Mouse (Mus musculus): ENCODE results near the gene Arhgdib. TPM values are rescaled to one million over a fixed set of nuclear protein-coding genes. Genes with fewer than 3 reads are reported as not detected.
"Not testable (repeated sequence)": the region's sequence is repeated elsewhere in the genome, so short reads cannot be mapped to it uniquely, and the experiment has no call there.

Arhgdib gene
- polyA plus RNA-seq, 1 experiment from 2014 or later, result 12.7 TPM

DNA sequence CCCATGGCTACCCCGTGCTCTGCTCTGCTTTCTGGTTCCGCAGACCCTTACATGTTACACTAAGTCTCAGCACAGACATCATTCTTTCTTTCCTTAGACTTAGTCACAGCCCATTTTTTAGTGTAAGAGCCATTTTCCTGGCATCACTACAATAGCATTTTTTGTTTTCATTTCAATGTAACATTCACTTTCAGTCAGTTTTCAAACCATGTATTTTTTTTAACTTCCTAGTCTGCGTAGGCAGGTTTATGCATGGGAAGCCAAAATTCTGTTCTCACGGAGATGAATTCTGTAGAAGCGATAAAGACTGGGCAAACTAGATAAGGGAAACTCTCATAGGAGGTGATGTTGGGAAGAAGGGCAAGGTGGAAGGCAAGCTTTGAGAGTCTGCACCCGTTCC lies 52.1 kb downstream of the Arhgdib start:
- no peaks in the 10 kb centered on the region for H3K9me3 ChIP-seq (replicated peaks; ENCODE audit: control insufficient read depth, low read length, poor library complexity, severe bottlenecking)
- WGBS, result 92% methylated on average over 6 of the region's 6 CpGs
- no peak overlapping the region for H3K4me2 ChIP-seq (ENCODE audit: low read length)
- no peak overlapping the region for H3K4me3 ChIP-seq (ENCODE audit: low read depth, low read length)
- no peak overlapping the region for H3K27ac ChIP-seq (ENCODE audit: low read length)
- no peaks in the 10 kb centered on the region for H3K36me3 ChIP-seq (ENCODE audit: control insufficient read depth, insufficient read depth, low read length)
- H3K4me1 ChIP-seq (ENCODE audit: control insufficient read depth, insufficient read depth, low read length), result no peaks in the 10 kb centered on the region
- no peak for ATAC-seq
- no peak overlapping the region for H3K9ac ChIP-seq (ENCODE audit: low read depth, low read length)
- H3K27me3 ChIP-seq (ENCODE audit: control insufficient read depth, insufficient read depth, low read depth, low read length), result no peaks in the 10 kb centered on the region

DNA sequence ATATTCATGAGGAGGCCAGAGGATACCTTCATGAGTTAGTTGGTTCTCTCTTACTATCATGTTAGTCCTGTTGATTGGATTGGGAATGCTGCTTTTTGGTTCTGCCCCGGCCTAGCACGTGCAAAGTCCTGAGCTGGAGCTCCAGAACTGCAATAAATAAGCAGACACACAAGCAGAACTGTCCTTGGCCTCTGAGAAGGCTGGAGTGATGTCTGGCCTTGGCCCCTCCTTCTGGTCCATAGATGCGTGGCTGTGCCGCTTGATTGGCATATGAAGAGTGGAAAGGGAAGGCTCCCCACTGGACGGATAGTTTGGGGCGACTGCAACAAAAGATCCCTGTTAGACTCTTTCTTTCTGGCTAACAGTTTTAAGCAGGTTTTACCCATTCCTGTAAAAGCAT lies 52.6 kb downstream of the Arhgdib start:
- no peak overlapping the region for H3K27ac ChIP-seq (ENCODE audit: low read length)
- no peaks in the 10 kb centered on the region for H3K9me3 ChIP-seq (replicated peaks; ENCODE audit: control insufficient read depth, low read length, poor library complexity, severe bottlenecking)
- H3K4me1 ChIP-seq (ENCODE audit: control insufficient read depth, insufficient read depth, low read length), result no peaks in the 10 kb centered on the region
- ATAC-seq, result no peak
- H3K4me2 ChIP-seq (ENCODE audit: low read length), result no peak overlapping the region
- 87% methylated on average over 6 of the region's 6 CpGs for WGBS
- no peak overlapping the region for H3K9ac ChIP-seq (ENCODE audit: low read depth, low read length)
- no peak overlapping the region for H3K4me3 ChIP-seq (ENCODE audit: low read depth, low read length)
- H3K27me3 ChIP-seq (ENCODE audit: control insufficient read depth, insufficient read depth, low read depth, low read length), result no peaks in the 10 kb centered on the region
- H3K36me3 ChIP-seq (ENCODE audit: control insufficient read depth, insufficient read depth, low read length), result no peaks in the 10 kb centered on the region

DNA sequence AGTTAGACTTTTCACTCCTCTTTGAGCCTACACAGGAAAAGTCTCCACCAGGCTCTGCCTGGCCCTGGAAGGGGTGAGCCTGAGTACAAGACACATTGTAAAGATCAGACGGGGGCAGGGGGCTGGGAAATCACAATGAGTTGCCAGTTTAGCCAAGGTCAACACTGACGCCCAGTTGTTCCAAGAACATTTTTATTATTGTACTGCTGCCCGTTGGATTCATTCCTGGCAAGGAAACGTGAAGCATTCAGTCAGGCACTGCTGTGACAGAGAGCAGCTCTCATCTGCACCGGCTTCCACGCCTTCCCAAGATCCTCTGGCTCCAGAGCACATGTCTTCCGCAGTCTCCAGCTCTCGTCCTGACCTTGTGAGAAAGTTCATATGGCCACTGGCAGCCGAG lies 53.8 kb downstream of the Arhgdib start:
- no peaks in the 10 kb centered on the region for H3K27me3 ChIP-seq (ENCODE audit: control insufficient read depth, insufficient read depth, low read depth, low read length)
- no peak for ATAC-seq
- 78% methylated on average over 9 of the region's 9 CpGs for WGBS

DNA sequence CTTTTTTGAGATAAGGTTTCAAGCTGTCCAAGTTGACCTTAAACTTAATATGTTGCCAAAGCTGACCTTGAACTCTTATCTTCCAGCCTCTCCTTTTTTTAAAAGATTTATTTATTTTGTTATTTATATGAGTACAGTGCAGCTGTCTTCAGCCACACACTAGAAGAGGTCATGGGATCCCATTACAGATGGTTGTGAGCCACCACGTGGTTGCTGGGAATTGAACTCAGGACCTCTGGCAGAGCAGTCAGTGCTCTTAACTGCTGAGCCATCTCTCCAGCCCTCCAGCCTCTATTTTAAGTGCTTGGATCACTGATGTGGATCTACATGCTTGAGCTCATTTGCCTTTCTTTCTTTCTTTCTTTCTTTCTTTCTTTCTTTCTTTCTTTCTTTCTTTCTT lies 56.9 kb downstream of the Arhgdib start:
- not testable (repeated sequence) for H3K9me3 ChIP-seq (replicated peaks; ENCODE audit: control insufficient read depth, low read length, poor library complexity, severe bottlenecking); H3K4me2 ChIP-seq (ENCODE audit: low read length); H3K27me3 ChIP-seq (ENCODE audit: control insufficient read depth, insufficient read depth, low read depth, low read length); H3K4me3 ChIP-seq (ENCODE audit: low read depth, low read length); H3K4me1 ChIP-seq (ENCODE audit: control insufficient read depth, insufficient read depth, low read length); H3K9ac ChIP-seq (ENCODE audit: low read depth, low read length); H3K36me3 ChIP-seq (ENCODE audit: control insufficient read depth, insufficient read depth, low read length); H3K27ac ChIP-seq (ENCODE audit: low read length); ATAC-seq
- WGBS, result 46% methylated on average over 1 of the region's 1 CpGs

More for the DNA sequence above, 53.8 kb downstream of the Arhgdib start:
- Histone ChIP-seq H3K36me3 (ENCODE audit: control insufficient read depth, insufficient read depth, low read length) (no peaks in the 10 kb centered on the region), H3K9me3 (replicated peaks; ENCODE audit: control insufficient read depth, low read length, poor library complexity, severe bottlenecking) (no peaks in the 10 kb centered on the region), H3K4me2 (ENCODE audit: low read length) (no peak overlapping the region), H3K27ac (ENCODE audit: low read length) (no peak overlapping the region), H3K4me1 (ENCODE audit: control insufficient read depth, insufficient read depth, low read length) (no peaks in the 10 kb centered on the region), H3K9ac (ENCODE audit: low read depth, low read length) (no peak overlapping the region), H3K4me3 (ENCODE audit: low read depth, low read length) (no peak overlapping the region)

DNA sequence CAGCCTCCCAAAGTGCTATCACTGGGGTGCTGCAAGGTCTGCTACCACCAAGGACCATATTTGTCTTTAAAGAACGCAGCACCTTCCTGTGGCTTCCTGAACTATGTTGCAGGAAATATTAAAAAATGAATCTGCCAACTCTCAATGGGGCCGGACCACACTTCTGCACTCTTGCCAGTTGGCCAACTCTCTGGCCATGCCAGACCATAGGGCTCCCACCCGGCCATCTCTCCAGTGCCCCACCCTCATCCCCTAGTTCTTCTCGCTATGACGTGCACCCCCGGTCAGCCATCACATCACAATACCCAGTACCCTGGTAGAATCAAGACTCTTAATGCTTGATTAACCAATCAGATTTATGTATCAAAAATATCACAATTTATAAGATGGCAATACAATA lies 57.7 kb downstream of the Arhgdib start:
- Histone ChIP-seq H3K27me3 (ENCODE audit: control insufficient read depth, insufficient read depth, low read depth, low read length) (no peaks in the 10 kb centered on the region), H3K36me3 (ENCODE audit: control insufficient read depth, insufficient read depth, low read length) (no peaks in the 10 kb centered on the region), H3K9me3 (replicated peaks; ENCODE audit: control insufficient read depth, low read length, poor library complexity, severe bottlenecking) (no peaks in the 10 kb centered on the region), H3K9ac (ENCODE audit: low read depth, low read length) (no peak overlapping the region), H3K4me2 (ENCODE audit: low read length) (no peak overlapping the region), H3K4me3 (ENCODE audit: low read depth, low read length) (no peak overlapping the region), H3K4me1 (ENCODE audit: control insufficient read depth, insufficient read depth, low read length) (no peaks in the 10 kb centered on the region), H3K27ac (ENCODE audit: low read length) (no peak overlapping the region)
- 95% methylated on average over 6 of the region's 6 CpGs for WGBS
- ATAC-seq, result no peak

DNA sequence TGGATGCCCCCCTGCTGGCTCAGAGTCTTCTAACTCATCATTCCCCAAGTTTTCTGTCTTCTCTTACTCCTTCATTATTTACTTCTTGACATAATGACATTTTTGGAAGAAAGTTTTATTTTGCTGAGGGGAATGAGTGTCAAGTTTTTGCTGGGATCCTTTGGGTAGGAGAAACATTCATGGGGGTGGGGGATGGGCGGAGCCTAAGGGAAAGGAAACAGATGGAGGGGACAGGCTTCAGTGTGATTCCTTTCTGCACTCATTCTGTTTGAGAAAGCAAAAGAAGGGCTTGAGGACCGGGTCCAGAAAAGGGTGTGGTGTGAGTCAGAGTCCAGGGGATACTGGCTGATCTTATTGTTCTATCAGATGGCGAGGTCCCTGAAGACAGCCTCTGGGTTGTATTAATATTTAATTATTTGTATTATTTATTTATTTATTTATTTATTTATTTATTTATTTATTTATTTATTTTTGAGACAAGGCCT lies 58.2 kb downstream of the Arhgdib start:
- 88% methylated on average over 3 of the region's 3 CpGs for WGBS
- Histone ChIP-seq H3K4me2 (ENCODE audit: low read length) (no peak overlapping the region), H3K27ac (ENCODE audit: low read length) (no peak overlapping the region), H3K4me3 (ENCODE audit: low read depth, low read length) (no peak overlapping the region), H3K27me3 (ENCODE audit: control insufficient read depth, insufficient read depth, low read depth, low read length) (no peaks in the 10 kb centered on the region), H3K9ac (ENCODE audit: low read depth, low read length) (no peak overlapping the region), H3K4me1 (ENCODE audit: control insufficient read depth, insufficient read depth, low read length) (no peaks in the 10 kb centered on the region), H3K9me3 (replicated peaks; ENCODE audit: control insufficient read depth, low read length, poor library complexity, severe bottlenecking) (no peaks in the 10 kb centered on the region), H3K36me3 (ENCODE audit: control insufficient read depth, insufficient read depth, low read length) (no peaks in the 10 kb centered on the region)
- no peak for ATAC-seq

DNA sequence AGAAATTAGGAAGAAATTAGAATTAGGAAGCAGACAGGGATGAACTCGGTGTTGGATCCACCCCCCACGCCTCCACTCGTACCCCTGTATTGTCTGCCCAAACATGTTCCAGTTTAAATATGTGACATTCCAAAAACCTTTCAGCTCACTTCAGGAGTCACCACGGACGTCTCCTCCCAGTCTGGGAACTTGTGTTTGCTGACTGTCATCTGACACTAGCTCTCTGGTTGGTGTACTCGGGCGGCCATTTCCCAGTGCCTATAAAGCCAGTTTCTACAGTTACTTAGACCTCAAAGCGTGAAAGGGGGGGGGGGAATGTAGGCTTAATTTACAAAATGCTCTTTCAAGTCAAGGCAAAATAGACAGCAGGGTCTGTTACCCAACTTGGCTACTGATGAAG lies 60.0 kb downstream of the Arhgdib start:
- Histone ChIP-seq H3K9me3 (replicated peaks; ENCODE audit: control insufficient read depth, low read length, poor library complexity, severe bottlenecking) (no peaks in the 10 kb centered on the region), H3K4me1 (ENCODE audit: control insufficient read depth, insufficient read depth, low read length) (no peaks in the 10 kb centered on the region), H3K9ac (ENCODE audit: low read depth, low read length) (no peak overlapping the region), H3K4me3 (ENCODE audit: low read depth, low read length) (no peak overlapping the region), H3K27ac (ENCODE audit: low read length) (no peak overlapping the region), H3K4me2 (ENCODE audit: low read length) (no peak overlapping the region), H3K27me3 (ENCODE audit: control insufficient read depth, insufficient read depth, low read depth, low read length) (no peaks in the 10 kb centered on the region), H3K36me3 (ENCODE audit: control insufficient read depth, insufficient read depth, low read length) (no peaks in the 10 kb centered on the region)
- ATAC-seq, result no peak
- 80% methylated on average over 8 of the region's 8 CpGs for WGBS

DNA sequence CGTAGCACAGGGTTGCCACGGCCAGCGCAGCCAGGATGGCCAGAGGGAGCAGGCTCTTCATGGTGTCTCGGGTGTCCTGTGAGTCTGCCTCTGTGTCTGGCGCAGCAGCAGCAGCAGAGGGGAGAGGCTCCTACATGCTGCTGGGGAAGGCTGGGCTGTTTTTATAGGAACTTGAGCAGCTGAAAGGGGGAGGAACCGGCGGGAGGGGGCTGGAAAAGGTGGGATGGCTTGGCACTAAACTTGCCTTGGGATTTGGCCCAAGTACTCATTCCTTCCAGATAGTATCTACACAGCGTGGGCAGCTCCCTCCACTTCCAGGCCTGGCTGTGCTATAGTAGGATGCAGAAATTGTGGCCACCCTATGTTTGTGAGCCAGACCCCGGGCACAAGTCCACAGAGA lies 66.0 kb downstream of the Arhgdib start, which contains the start of gene Mgp:
TSS of gene Mgp (minus strand) at position 154 of the 400 bp plus-strand sequence.
- H3K4me3 ChIP-seq (ENCODE audit: low read depth, low read length), result no peak within 1 kb of the TSS
- H3K4me2 ChIP-seq (ENCODE audit: low read length), result no peak within 1 kb of the TSS
- 57% methylated on average over 9 of the region's 9 CpGs for WGBS
- no peak within 1 kb of the TSS for H3K9ac ChIP-seq (ENCODE audit: low read depth, low read length)
- no peak for ATAC-seq
- no peaks in the 10 kb centered on the region for H3K9me3 ChIP-seq (replicated peaks; ENCODE audit: control insufficient read depth, low read length, poor library complexity, severe bottlenecking)
- no peaks in the 10 kb centered on the region for H3K4me1 ChIP-seq (ENCODE audit: control insufficient read depth, insufficient read depth, low read length)
- no peak within 1 kb of the TSS for H3K27ac ChIP-seq (ENCODE audit: low read length)
- no peaks in the 10 kb centered on the region for H3K27me3 ChIP-seq (ENCODE audit: control insufficient read depth, insufficient read depth, low read depth, low read length)
- no peaks in the 10 kb centered on the region for H3K36me3 ChIP-seq (ENCODE audit: control insufficient read depth, insufficient read depth, low read length)

DNA sequence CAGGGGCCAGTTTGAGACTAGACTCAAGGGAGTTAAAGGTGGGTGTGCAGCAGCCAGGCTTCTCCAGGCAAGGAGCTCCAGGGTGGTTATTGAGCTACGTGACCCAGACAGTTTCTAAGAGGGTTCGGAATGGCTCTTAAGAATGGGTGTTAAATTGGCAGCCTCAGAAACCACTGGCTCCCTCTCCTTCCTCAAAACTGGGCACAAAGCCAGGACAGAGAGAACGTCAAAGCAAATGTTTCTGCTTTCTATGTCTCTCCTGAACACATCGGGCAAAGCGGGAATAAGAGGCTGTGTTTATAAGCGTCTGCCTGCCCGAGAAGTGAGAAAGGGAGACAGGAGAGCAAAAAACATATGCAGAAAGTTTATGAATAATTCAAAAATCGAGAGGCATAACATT lies 67.1 kb downstream of the Arhgdib start:
- no peak overlapping the region for H3K4me2 ChIP-seq (ENCODE audit: low read length)
- no peak overlapping the region for H3K4me3 ChIP-seq (ENCODE audit: low read depth, low read length)

More for the DNA sequence above, 67.1 kb downstream of the Arhgdib start:
- Histone ChIP-seq H3K27me3 (ENCODE audit: control insufficient read depth, insufficient read depth, low read depth, low read length) (no peaks in the 10 kb centered on the region), H3K36me3 (ENCODE audit: control insufficient read depth, insufficient read depth, low read length) (no peaks in the 10 kb centered on the region), H3K27ac (ENCODE audit: low read length) (no peak overlapping the region), H3K9ac (ENCODE audit: low read depth, low read length) (no peak overlapping the region), H3K4me1 (ENCODE audit: control insufficient read depth, insufficient read depth, low read length) (no peaks in the 10 kb centered on the region), H3K9me3 (replicated peaks; ENCODE audit: control insufficient read depth, low read length, poor library complexity, severe bottlenecking) (no peaks in the 10 kb centered on the region)
- WGBS, result 34% methylated on average over 8 of the region's 8 CpGs
- ATAC-seq, result no peak
